Mouse (Mus musculus) stomach, postnatal 0 days (tissue): Measurements from ENCODE around the gene Cpm. TPM values are rescaled to one million over a fixed set of nuclear protein-coding genes. Genes with fewer than 3 reads are reported as not detected.

Experiments used
- ATAC-seq: fragments of 200-750 bp; cut with Nextera tagmentation; 2 replicates; pipeline ENCODE4 v1.8.0; 2017; ENCODE audit not compliant: low FRiP score, low TSS enrichment
- DNase-seq: peaks from one replicate; pipeline ENCODE4 v3.0.0-alpha.2; 2016; ENCODE audit warnings: low spot score
- H3K27ac ChIP-seq: fragments of 300-500 bp; sonication (generic); replicated peaks from 2 replicates; pipeline ENCODE4 v1.5.1; 2014; ENCODE audit warnings: mild to moderate bottlenecking, control low read depth
- H3K27me3 ChIP-seq: fragments of 300-500 bp; sonication (generic); 2 replicates; pipeline ENCODE4 v1.6.1; 2014; ENCODE audit warnings: low read length; ENCODE audit not compliant: control insufficient read depth, insufficient read depth
- H3K36me3 ChIP-seq: fragments of 300-500 bp; sonication (generic); 2 replicates; pipeline ENCODE4 v1.6.1; 2014; ENCODE audit warnings: low read length, mixed read lengths; ENCODE audit not compliant: control insufficient read depth, insufficient read depth
- H3K4me1 ChIP-seq: fragments of 300-500 bp; sonication (generic); replicated peaks from 2 replicates; pipeline ENCODE4 v1.6.1; 2014; ENCODE audit warnings: antibody characterized with exemption; ENCODE audit not compliant: control insufficient read depth, insufficient read depth
- H3K4me2 ChIP-seq: fragments of 300-500 bp; sonication (generic); replicated peaks from 2 replicates; pipeline ENCODE4 v1.6.1; 2014; ENCODE audit warnings: low read depth, mild to moderate bottlenecking, control low read depth, moderate library complexity
- H3K4me3 ChIP-seq: fragments of 300-500 bp; sonication (generic); 2 replicates; pipeline ENCODE4 v1.5.1; 2014; ENCODE audit warnings: low read depth, low read length, control low read depth
- H3K9ac ChIP-seq: fragments of 300-500 bp; sonication (generic); 2 replicates; pipeline ENCODE4 v1.6.1; 2014; ENCODE audit warnings: mild to moderate bottlenecking, low read length, control low read depth, mixed read lengths
- H3K9me3 ChIP-seq: fragments of 300-500 bp; sonication (generic); 2 replicates; pipeline ENCODE4 v1.6.1; 2016; ENCODE audit warnings: low read length; ENCODE audit not compliant: control insufficient read depth
- CTCF ChIP-seq: IDR thresholded peaks from 2 replicates; pipeline ENCODE4 v1.5.1; 2016; ENCODE audit warnings: antibody characterized with exemption, low read depth, mild to moderate bottlenecking, moderate library complexity
- EP300 ChIP-seq: optimal IDR thresholded peaks from 2 replicates; pipeline ENCODE3; 2016; ENCODE audit warnings: antibody characterized with exemption
- WGBS: fragments of 180-500 bp; shearing (Covaris S2); extraction: QIAGEN DNeasy Blood & Tissue Kit; methylation state at CpG from one replicate; pipeline ENCODE4 v1.1.7; 2014; 5-methylcytosine and 5-hydroxymethylcytosine counted together
- polyA plus RNA-seq: library from polyadenylated mRNA; unstranded; fragments of >200 nt; fragmentation: Nextera tagmentation; extraction: Ambion mirVana; gene quantifications from 2 replicates; pipeline ENCODE4 v1.2.1, GENCODE M21; 2015

Gene Cpm
- polyA plus RNA-seq, 1 experiment from 2014 or later = 22.9 TPM

- TF ChIP-seq EP300 (no peak), CTCF (no peak)
- peak overlapping the region; percentile 47 for H3K4me2 ChIP-seq
- H3K9me3 ChIP-seq = no peaks in the 10 kb centered on the region
- 20% methylated on average over 9 of the region's 9 CpGs for WGBS
- no peaks in the 10 kb centered on the region for H3K36me3 ChIP-seq
- DNase-seq (peak; percentile 87), ATAC-seq (peak; percentile 81)
- no peaks in the 10 kb centered on the region for H3K27me3 ChIP-seq
- 0 out of 2 replicates have a peak, but pooled peaks cover 2% of the 10 kb centered on the region for H3K4me1 ChIP-seq
- no peak overlapping the region for H3K9ac ChIP-seq
- H3K4me3 ChIP-seq = 0 out of 2 replicates have a peak overlapping the region, but pooled peaks have one; percentile 6
- peak overlapping the region; percentile 85 for H3K27ac ChIP-seq
Measured at GRCm38 (mm10) chr10:117663865-117664200, 34.5 kb downstream of the Cpm start.

GRCm38 (mm10) chr10:117664208-117664925 is 35.1 kb downstream of the Cpm start:
- TF ChIP-seq EP300 = no peak
- no peak for TF ChIP-seq CTCF
- Histone ChIP-seq H3K9ac (no peak overlapping the region), H3K27ac (peak overlapping the region; percentile 85), H3K36me3 (no peaks in the 10 kb centered on the region), H3K9me3 (no peaks in the 10 kb centered on the region), H3K4me3 (0 out of 2 replicates have a peak overlapping the region, but pooled peaks have one; percentile 6), H3K4me1 (0 out of 2 replicates have a peak, but pooled peaks cover 2% of the 10 kb centered on the region), H3K27me3 (no peaks in the 10 kb centered on the region), H3K4me2 (peak overlapping the region; percentile 47)
- no peak for ATAC-seq
- no peak for DNase-seq
- WGBS = 38% methylated on average over 14 of the region's 14 CpGs

GRCm38 (mm10) chr10:117664926-117665209 is 35.6 kb downstream of the Cpm start:
- H3K4me1 ChIP-seq = 0 out of 2 replicates have a peak, but pooled peaks cover 2% of the 10 kb centered on the region
- no peaks in the 10 kb centered on the region for H3K36me3 ChIP-seq
- no peaks in the 10 kb centered on the region for H3K27me3 ChIP-seq
- DNase-seq (no peak), ATAC-seq (no peak)
- H3K4me2 ChIP-seq = no peak overlapping the region
- H3K9me3 ChIP-seq = no peaks in the 10 kb centered on the region
- H3K4me3 ChIP-seq = no peak overlapping the region
- no peak overlapping the region for H3K9ac ChIP-seq
- H3K27ac ChIP-seq = no peak overlapping the region
- TF ChIP-seq EP300 (no peak), CTCF (no peak)

- no peak overlapping the region for H3K27ac ChIP-seq
- no peak for DNase-seq
- no peaks in the 10 kb centered on the region for H3K9me3 ChIP-seq
Measured at GRCm38 (mm10) chr10:117665376-117666275, 36.3 kb downstream of the Cpm start.

GRCm38 (mm10) chr10:117666361-117666760 is 37.1 kb downstream of the Cpm start:
- Histone ChIP-seq H3K36me3 (no peaks in the 10 kb centered on the region), H3K27ac (no peak overlapping the region), H3K9ac (no peak overlapping the region), H3K27me3 (no peaks in the 10 kb centered on the region), H3K4me1 (0 out of 2 replicates have a peak, but pooled peaks cover 2% of the 10 kb centered on the region), H3K4me3 (no peak overlapping the region), H3K9me3 (no peaks in the 10 kb centered on the region), H3K4me2 (no peak overlapping the region)
- TF ChIP-seq EP300 = no peak
- no peak for TF ChIP-seq CTCF
- no peak for ATAC-seq
- DNase-seq = no peak
- WGBS = 85% methylated on average over 3 of the region's 3 CpGs

More at GRCm38 (mm10) chr10:117665376-117666275, 36.3 kb downstream of the Cpm start:
- TF ChIP-seq CTCF (no peak), EP300 (no peak)
- Histone ChIP-seq H3K36me3 (no peaks in the 10 kb centered on the region), H3K4me3 (no peak overlapping the region), H3K4me2 (no peak overlapping the region), H3K9ac (no peak overlapping the region), H3K4me1 (0 out of 2 replicates have a peak, but pooled peaks cover 2% of the 10 kb centered on the region), H3K27me3 (no peaks in the 10 kb centered on the region)
- 60% methylated on average over 9 of the region's 9 CpGs for WGBS
- no peak for ATAC-seq
